Mouse (Mus musculus) G1E-ER4 (cell line): Measurements from ENCODE around the gene Hist1h2bk. TPM values are rescaled to one million over a fixed set of nuclear protein-coding genes. Genes with fewer than 3 reads are reported as not detected.
"Not testable (repeated sequence)": the region's sequence is repeated elsewhere in the genome, so short reads cannot be mapped to it uniquely, and the experiment has no call there.

ENCODE experiments used
- GATA1 ChIP-seq: IDR thresholded peaks from one replicate; pipeline ENCODE4 v1.8.0; 2012; ENCODE audit warnings: low read length, inconsistent platforms
- polyA plus RNA-seq: library from polyadenylated mRNA; stranded (reverse); fragments of >175 nt; gene quantifications from 2 replicates; pipeline ENCODE4 v1.2.3, GENCODE M21; 2012

Hist1h2bk gene
- polyA plus RNA-seq, 1 experiment = 22.3 TPM

GRCm38 (mm10) chr13:22043503-22044431 is 8.1 kb downstream of the Hist1h2bk start:
- no peak for TF ChIP-seq GATA1

- no peak for TF ChIP-seq GATA1
Measured at GRCm38 (mm10) chr13:22044432-22045155, 8.9 kb downstream of the Hist1h2bk start.

- no peak for TF ChIP-seq GATA1
Measured at GRCm38 (mm10) chr13:22045311-22045710, 9.6 kb downstream of the Hist1h2bk start.

GRCm38 (mm10) chr13:22049041-22049440 is 13.4 kb downstream of the Hist1h2bk start:
- no peak for TF ChIP-seq GATA1

- no peak for TF ChIP-seq GATA1
Measured at GRCm38 (mm10) chr13:22049737-22050440, 14.2 kb downstream of the Hist1h2bk start.

- TF ChIP-seq GATA1 = no peak
Measured at GRCm38 (mm10) chr13:22050591-22051522, 15.2 kb downstream of the Hist1h2bk start.

- no peak for TF ChIP-seq GATA1
Measured at GRCm38 (mm10) chr13:22051523-22051859, 15.8 kb downstream of the Hist1h2bk start.

- TF ChIP-seq GATA1 = no peak
Measured at GRCm38 (mm10) chr13:22053754-22054153, 18.1 kb downstream of the Hist1h2bk start.

- no peak for TF ChIP-seq GATA1
Measured at GRCm38 (mm10) chr13:22061422-22061821, 25.8 kb downstream of the Hist1h2bk start.

- no peak for TF ChIP-seq GATA1
Measured at GRCm38 (mm10) chr13:22063468-22063867, 27.8 kb downstream of the Hist1h2bk start.

- TF ChIP-seq GATA1 = not testable (repeated sequence)
Measured at GRCm38 (mm10) chr13:22084140-22084539, 48.5 kb downstream of the Hist1h2bk start, which contains the start of gene Vmn1r188. Gene Vmn1r188 (plus strand): TSS chr13:22084440.

Other genes starting within 250 kb of the Hist1h2bk start
- 16.6 and 26.9 TPM in 2 replicates for gene Hist1h2an, start 248.7 kb upstream of the Hist1h2bk start, polyA plus RNA-seq
- 5.5 and 8.7 TPM in 2 replicates for gene Hist1h2bp, start 248.4 kb upstream of the Hist1h2bk start, polyA plus RNA-seq
- 14.0 and 15.0 TPM in 2 replicates for gene Hist1h2bq, start 225.7 kb upstream of the Hist1h2bk start, polyA plus RNA-seq
- gene Hist1h2ao, start 225.4 kb upstream of the Hist1h2bk start, polyA plus RNA-seq = 4,601 and 5,007 TPM in 2 replicates
- gene Hist1h4m, start 224.1 kb upstream of the Hist1h2bk start, polyA plus RNA-seq = 6.1 and 9.7 TPM in 2 replicates
- gene Hist1h4n, start 203.7 kb upstream of the Hist1h2bk start, polyA plus RNA-seq = 16.6 and 26.1 TPM in 2 replicates
- 9,534 and 19,469 TPM in 2 replicates for gene Hist1h2ap, start 202.4 kb upstream of the Hist1h2bk start, polyA plus RNA-seq
- 13.3 and 14.2 TPM in 2 replicates for gene Hist1h2br, start 202.1 kb upstream of the Hist1h2bk start, polyA plus RNA-seq
- 0.03 and 0.06 TPM in 2 replicates for gene Zfp184, start 90.8 kb upstream of the Hist1h2bk start, polyA plus RNA-seq
- gene Pom121l2, start 54.7 kb upstream of the Hist1h2bk start, polyA plus RNA-seq = not detected in 2 replicates
- gene Prss16, start 26.1 kb upstream of the Hist1h2bk start, polyA plus RNA-seq = 0.49 and 0.73 TPM in 2 replicates
- 3,459 and 5,297 TPM in 2 replicates for gene Hist1h2ah, start 302 bp upstream of the Hist1h2bk start, polyA plus RNA-seq
- gene Hist1h4i, start 5.5 kb downstream of the Hist1h2bk start, polyA plus RNA-seq = 14.0 and 14.4 TPM in 2 replicates
- 29.1 and 41.5 TPM in 2 replicates for gene Hist1h2ag, start 7.1 kb downstream of the Hist1h2bk start, polyA plus RNA-seq
- gene Hist1h2bj, start 7.3 kb downstream of the Hist1h2bk start, polyA plus RNA-seq = 16.2 and 22.5 TPM in 2 replicates
- not detected in 2 replicates for gene Vmn1r188, start 48.6 kb downstream of the Hist1h2bk start, polyA plus RNA-seq
- not detected in 2 replicates for gene Vmn1r189, start 70.0 kb downstream of the Hist1h2bk start, polyA plus RNA-seq
- gene Vmn1r191, start 148.1 kb downstream of the Hist1h2bk start, polyA plus RNA-seq = not detected in 2 replicates
- gene Vmn1r192, start 155.3 kb downstream of the Hist1h2bk start, polyA plus RNA-seq = not detected in 2 replicates
- gene Vmn1r193, start 187.3 kb downstream of the Hist1h2bk start, polyA plus RNA-seq = not detected in 2 replicates
- not detected in 2 replicates for gene Vmn1r194, start 208.3 kb downstream of the Hist1h2bk start, polyA plus RNA-seq
- not detected in 2 replicates for gene Vmn1r195, start 234.7 kb downstream of the Hist1h2bk start, polyA plus RNA-seq